Mouse (Mus musculus) frontal cortex, adult 2 months (tissue): Measurements from ENCODE around the gene Flvcr2. TPM values are rescaled to one million over a fixed set of nuclear protein-coding genes. Genes with fewer than 3 reads are reported as not detected.

Experiments
- DNase-seq, 2 experiments: peaks; one replicate each; pipeline ENCODE4 v3.0.0; 2022; ENCODE audit warnings: low spot score in 1 of 2; ENCODE audit errors: extremely low spot score in 1 of 2
- polyA plus RNA-seq: library from polyadenylated mRNA; depleted of rRNA; stranded (reverse); fragments of >200 nt; gene quantifications from 2 replicates; pipeline ENCODE4 v1.2.3, GENCODE M21; 2012; rRNA removed

Gene Flvcr2
- polyA plus RNA-seq, 1 experiment, result 4.2 TPM

DNA sequence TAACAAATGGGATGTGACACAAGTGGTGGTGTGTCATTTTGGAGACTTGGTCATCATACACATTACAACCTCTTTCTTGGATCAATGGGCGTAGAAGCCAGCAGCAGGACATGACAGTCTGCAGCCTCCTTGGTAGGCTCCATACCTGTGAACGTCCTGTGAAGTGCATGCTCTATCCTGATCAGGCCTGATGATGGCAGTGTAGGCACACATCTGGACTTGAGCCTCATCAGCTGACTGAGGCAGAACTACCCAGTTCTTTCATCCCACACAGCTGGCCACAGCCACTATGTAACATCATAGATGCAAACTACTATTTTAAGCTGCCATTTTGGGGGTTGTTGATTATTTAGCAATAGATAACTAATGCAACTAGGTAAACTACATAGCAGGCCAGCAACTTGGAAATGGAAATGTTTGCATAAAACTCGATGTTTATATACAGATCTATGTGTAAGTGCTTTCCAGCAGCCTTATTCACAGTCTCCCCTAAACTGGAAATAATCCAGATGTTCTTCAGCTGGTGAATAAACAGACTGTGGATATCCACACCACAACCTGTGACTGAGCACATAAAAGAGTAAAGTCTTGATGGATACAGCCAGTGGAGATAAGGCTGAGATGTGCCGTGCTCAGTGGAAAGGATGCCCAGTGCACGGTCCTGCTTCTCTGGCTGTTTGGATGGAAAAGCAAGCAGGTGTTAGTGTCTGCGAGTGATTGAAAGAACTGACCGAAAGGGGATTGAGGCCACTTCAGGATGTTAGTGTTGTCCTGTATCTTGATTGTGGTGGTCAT is 102.0 kb downstream of the Flvcr2 start:
- DNase-seq, result peak in 1 of 2 experiments; percentile 66

DNA sequence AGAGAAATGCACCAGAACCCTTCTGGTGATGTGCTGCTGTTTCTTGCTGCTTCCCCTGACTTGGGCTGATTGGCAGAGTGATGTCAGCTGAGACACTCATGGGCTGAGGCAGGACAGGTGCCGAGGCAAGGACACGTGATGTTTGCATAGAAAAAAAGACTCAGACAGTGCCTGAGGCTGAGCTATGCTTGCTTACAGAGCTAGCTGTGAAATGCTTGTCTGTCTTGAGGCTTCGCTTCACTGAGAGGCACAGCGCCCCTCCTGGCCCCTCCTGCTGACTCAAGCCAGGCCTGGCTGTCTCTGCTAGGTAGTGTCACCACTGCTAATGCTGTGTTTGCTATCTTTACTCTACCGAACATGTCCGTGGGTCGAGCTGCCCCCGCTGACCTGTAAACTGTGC is 104.3 kb downstream of the Flvcr2 start:
- DNase-seq, result no peak

DNA sequence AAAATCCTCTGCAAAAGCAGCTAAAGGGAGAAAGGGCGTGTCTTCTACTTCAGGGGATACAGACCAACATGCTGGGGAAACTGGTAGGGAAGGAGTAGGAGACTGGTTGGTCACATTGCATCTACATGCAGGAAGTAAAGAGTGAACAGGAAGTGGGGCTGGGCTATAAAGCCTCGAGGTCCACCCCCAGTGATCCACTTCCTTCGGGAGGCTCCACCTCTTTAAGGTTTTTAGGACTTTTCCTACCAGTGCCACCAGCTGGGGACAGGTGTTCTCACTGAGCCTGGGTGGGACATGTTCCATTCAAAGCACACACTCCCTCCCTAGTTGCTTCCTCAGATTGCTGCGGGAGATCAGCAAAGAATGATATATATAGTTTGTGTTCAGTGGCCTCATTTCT is 107.5 kb downstream of the Flvcr2 start:
- no peak for DNase-seq

DNA sequence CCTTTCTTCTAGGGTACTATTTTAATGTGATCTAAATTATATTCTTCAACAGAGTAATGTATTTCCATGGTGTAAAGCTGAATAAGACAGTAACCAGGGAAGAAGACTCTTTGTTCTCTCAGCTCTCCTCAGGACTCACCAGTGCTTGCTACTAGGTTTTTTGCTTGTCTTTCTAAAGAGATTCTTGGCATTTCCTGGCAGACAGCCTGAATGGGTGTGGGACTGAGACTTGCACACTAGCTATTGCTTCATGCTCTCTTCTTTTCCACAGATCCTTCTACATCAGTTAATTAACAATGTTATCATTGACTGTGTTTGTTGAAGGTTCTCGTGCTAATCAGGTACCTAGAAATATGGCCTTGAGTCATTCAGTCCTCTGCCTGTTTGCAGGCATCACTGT is 107.9 kb downstream of the Flvcr2 start:
- DNase-seq, result peak in 1 of 2 experiments; percentile 33

DNA sequence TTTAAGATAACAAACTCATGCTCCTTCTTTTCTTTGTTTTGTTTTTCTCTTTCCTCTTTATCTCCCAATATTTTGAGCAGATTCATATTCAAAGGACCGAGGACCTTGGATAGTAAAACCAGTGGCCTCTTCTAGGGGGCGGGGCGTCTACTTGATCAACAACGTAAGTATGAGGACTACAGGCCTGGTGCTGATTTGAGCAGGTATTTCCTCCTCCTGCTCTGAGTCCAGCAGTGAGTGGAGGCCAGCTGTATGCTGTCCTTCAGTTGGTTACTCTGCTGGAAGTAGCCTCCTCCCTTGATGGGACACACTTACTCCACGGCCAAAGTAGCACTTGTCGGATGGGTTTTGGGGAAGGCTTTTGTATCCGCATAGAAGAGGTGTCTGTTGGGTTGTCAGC is 111.0 kb downstream of the Flvcr2 start:
- no peak for DNase-seq

DNA sequence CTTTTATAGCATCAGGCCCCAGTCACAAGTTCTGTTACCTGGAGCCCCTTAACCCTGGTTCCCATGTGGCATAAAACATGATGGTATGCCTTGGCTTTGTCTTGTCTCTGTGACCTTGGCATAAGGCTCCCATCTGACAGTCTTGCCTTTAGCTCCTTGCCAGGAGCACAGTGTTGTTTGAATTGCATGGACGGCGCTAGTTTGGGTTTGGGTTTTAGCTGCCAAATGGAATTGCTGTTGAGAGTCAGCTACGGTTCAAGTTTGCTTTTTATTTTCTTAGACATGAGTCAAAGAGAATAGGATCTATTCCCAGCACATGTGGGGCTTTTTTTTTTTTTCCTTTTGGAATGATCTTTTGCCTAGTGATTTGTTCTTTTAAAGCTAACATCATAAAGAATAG is 112.8 kb downstream of the Flvcr2 start:
- DNase-seq, result no peak

DNA sequence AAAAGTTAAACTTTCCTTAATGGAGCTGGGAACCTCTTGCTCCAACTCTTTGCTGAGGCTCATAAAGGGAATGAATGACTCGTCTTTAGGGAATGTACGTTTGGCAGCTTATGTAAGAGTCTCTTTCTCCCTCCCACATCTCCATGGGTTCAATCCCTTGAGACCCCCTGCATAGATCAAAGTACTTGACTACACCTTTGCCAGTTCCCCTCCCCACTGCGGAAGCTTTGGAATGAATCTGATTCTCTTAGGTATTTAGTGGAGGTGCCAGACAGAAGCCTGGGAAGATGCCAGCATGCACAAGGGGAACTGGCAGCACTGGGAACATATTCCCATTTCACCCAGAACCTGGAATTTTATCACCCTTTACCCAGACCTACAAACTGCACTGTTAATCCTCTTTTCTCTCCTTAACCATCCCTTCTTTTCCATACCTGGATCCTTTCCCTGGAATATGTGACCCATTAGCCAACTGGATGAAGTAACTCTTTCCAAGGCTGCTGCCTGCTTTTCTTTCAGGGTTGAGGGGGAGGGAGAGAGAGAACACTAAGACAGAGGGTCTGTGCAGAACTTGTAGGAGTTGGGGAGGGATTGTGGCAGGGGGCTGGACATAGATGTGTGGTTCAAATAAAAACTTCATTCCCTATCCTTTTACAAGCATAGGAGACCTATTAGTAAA is 113.3 kb downstream of the Flvcr2 start:
- peak in 1 of 2 experiments; percentile 23 for DNase-seq

DNA sequence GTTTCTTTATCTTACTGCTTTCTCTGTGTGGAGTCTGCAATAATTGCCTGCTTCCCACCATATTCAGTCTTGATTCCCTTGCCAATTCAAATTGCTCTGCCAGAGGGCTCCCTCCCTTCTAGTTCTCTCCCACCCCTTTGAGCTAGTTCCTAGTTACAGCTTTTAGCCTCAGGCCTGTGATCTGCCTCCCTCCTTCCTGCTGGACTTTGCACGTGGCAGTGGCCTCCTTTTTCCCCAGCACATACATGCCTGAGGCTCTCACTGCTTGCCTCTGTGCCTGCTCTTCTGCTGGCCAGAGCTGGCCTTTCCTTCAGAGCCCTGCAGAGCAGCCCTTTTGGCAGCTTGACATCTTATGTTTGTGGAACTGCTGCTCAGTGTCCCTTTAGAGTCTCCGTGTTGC is 116.2 kb downstream of the Flvcr2 start:
- no peak for DNase-seq

Other genes with a start within 250 kb of the Flvcr2 start
- gene Jdp2, start 147.5 kb upstream of the Flvcr2 start, polyA plus RNA-seq, result 45.8 and 51.8 TPM in 2 replicates
- 0.56 and 0.74 TPM in 2 replicates for gene Batf, start 59.9 kb upstream of the Flvcr2 start, polyA plus RNA-seq
- 54.6 and 57.9 TPM in 2 replicates for gene Erg28, start 78.0 kb downstream of the Flvcr2 start, polyA plus RNA-seq
- gene Ttll5, start 78.1 kb downstream of the Flvcr2 start, polyA plus RNA-seq, result 28.7 and 30.0 TPM in 2 replicates